Mouse (Mus musculus) right cerebral cortex, postnatal 25 days (tissue): ENCODE results near the gene Lias.

Experiments used
- DNase-seq: peaks from one replicate; pipeline ENCODE4 v3.0.0; 2022

The Lias gene

DNA sequence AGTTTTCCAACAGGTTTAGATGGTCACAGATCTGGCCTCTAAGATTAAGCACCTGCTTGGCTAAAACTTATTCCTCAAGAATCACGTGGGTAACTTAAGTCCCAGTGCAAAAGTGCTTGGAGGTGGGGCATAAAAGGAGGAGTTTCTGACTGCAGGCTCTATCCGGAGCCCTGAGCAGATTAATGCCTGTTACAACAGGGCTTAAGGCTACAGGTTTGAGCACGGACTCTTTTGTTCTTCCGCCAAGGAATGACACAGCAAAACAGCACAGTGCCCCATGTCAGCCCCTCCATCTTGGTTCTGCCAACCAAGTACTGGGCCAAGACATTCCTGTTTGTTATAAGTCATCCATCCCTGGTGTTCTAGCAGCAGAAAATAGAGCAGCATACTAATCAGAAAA lies 37.0 kb downstream of the Lias start:
- DNase-seq = no peak

DNA sequence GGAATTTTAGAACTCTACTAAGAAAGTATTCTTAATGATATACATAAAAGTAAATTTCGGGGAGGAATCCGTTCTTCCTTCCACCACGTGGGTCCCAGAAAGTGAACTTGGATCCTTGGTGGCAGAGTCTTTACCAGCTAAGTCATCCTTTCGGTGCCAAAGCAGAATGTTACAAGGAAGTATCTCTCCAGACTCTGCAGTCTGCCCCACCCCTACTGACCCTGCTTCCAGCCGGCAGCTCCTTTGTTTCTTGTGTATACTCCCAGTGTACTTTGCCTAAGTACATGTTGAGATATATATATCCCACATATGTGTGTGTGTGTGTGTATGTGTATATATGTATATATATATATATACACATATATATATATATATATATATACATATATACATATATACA lies 38.1 kb downstream of the Lias start:
- no peak for DNase-seq

GRCm38 (mm10) chr5:65434471-65435362 lies 43.4 kb downstream of the Lias start:
- DNase-seq = peak; percentile 11

DNA sequence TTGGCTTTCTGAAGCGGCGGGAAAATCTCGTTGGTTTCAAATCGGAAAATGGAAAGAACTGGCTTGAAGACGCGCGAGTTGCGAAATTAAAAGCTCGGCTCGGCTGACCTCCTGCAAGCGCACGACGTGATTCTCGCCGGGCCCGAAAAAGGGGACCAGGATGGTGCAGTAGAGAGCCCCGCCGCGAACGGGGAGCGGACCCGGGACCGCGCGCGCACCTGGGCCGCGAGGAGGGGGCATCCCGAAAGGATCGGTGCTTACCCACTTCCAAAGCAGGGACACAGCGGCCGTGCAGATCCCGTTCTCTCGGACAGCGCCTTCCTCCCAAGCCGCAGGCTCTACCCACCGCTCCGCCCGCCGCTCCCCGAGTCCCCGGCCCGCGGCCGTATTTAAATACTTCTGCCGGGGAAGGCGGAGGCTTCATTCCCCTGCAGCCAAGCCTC lies 44.1 kb downstream of the Lias start:
- no peak for DNase-seq

- DNase-seq = peak; percentile 96
Observed at GRCm38 (mm10) chr5:65435806-65436561, 44.7 kb downstream of the Lias start, which contains the start of gene Ugdh. TSS of gene Ugdh (minus strand) at chr5:65435949.

DNA sequence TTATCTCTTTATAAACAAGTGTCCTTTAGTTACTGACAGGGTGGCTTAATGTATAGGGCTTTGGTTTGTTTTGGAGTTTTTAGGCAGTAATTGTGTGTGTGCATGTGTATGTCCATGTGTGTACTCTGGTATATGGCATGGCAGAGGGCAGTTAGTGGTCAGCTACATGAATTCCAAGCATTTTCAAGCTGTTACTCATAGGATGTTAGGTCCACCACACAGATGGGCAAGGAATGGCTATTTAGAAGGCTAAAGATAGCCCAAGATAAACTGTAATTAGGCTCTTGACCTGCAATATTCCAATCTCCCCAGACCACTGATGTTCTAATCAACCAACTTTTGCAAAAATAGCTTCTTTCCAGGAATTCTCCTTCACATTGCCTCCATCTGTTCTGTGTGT lies 46.7 kb downstream of the Lias start:
- DNase-seq = no peak

DNA sequence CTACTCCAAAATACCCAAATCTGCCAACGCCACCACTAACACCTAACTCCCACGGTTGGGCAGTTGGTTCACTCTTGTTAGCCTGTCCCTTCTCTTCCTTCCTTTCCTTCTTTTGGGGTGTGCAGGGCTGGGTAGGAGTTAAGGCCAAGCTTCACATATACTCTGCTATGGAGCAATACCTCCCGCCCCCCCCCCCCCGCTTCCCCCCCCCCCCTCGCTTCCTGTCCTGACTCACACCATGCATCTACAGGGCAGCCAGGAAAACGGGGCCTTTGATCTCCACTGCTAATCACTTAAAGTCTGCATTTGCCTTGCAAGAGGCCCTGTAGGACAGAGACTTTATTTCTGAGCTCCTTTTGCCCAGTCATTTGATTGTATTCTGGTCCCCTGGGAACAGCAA lies 53.7 kb downstream of the Lias start:
- DNase-seq = no peak

- no peak for DNase-seq
Observed at GRCm38 (mm10) chr5:65446756-65447155, 55.5 kb downstream of the Lias start.

GRCm38 (mm10) chr5:65447826-65448225 lies 56.5 kb downstream of the Lias start:
- DNase-seq = no peak

GRCm38 (mm10) chr5:65448941-65449340 lies 57.6 kb downstream of the Lias start:
- no peak for DNase-seq

DNA sequence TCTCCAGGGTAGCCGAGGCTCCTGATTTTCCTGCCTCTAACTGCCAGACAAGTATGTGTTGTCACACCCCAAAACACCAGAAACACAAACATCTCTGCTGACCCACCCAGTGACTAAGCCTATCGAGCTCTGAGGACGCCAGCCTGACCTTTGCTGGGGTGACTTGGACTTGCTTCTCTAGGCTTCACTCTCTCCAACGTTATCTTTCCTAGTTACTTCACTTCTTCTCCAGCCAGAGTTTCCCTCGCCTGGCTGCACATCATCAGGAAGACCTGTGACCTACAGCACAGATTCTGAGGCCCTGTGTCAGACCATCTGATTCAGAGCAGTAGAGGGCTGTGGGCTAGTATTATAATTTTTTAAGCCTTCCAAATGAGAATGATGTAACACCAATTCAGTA lies 63.5 kb downstream of the Lias start:
- no peak for DNase-seq

- no peak for DNase-seq
Observed at GRCm38 (mm10) chr5:65457086-65457827, 66.0 kb downstream of the Lias start.

GRCm38 (mm10) chr5:65457846-65458245 lies 66.5 kb downstream of the Lias start:
- no peak for DNase-seq

DNA sequence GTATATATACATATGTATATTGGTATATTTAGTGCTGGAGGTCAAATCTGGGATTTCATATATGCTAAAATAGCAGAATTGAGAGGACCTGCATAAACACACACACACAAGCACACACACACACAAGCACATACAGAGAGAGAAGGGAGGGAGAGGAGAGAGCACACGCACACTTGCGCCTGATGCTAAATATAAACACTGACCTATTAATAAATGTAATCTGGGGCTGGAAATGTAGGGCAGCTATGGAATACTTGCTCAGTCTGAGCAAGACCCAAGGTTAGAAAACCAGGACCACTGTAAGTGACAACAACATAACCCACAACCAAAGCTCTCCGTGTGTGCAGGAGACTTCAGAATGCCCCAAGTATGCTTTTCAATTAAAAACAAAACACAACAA lies 68.2 kb downstream of the Lias start:
- no peak for DNase-seq
